Mouse (Mus musculus): ENCODE results near the gene Pla2g16.

DNA sequence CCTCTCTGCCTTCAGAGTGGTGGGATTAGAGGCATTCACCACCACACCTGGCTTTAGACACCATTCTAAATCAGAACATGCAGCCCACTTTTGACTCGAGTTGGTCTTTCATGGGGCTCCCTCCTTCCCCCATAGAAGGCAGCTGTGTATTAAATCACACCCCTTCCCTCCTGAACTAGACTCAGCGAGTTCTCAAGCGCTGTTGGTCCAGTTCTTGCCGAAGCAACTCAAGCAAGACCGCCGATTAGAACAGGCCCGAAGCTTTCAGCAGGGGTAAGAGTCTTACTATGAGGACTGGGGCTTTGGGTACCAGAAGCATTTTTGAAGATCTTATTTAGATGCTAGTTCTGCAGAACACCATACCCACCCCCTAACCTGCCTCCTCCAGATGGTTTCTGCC, 55.9 kb downstream of the Pla2g16 start:
- TF ChIP-seq TCF12 (IDR thresholded peaks at IDR 0.05; ENCODE audit: insufficient read depth, poor library complexity, severe bottlenecking) (no peak), MAX (IDR thresholded peaks at IDR 0.05; ENCODE audit: low read depth) (no peak), CEBPB (IDR thresholded peaks at IDR 0.05; ENCODE audit: insufficient read depth, poor library complexity, severe bottlenecking) (no peak)

All from myocyte (in vitro differentiated cells).